Mouse (Mus musculus) thymus, adult 2 months (tissue): ENCODE data around the gene Limd1.

ENCODE experiments used
- CTCF ChIP-seq: fragments of 200-500 bp; IDR thresholded peaks from 2 replicates; pipeline ENCODE4 v1.5.1; 2012; ENCODE audit warnings: mild to moderate bottlenecking, control low read depth, low read length, moderate library complexity, borderline replicate concordance; ENCODE audit not compliant: control insufficient read depth, poor library complexity, insufficient read depth; ENCODE audit errors: extremely low read depth
- POLR2A ChIP-seq: fragments of 200-500 bp; IDR thresholded peaks from 2 replicates; pipeline ENCODE4 v1.6.1; 2012; ENCODE audit warnings: mild to moderate bottlenecking, low read length, control low read depth, moderate library complexity; ENCODE audit not compliant: control insufficient read depth, poor library complexity, insufficient read depth; ENCODE audit errors: extremely low read depth

GRCm38 (mm10) chr9:123506270-123507146 is 28.0 kb downstream of the Limd1 start:
- TF ChIP-seq CTCF (no peak), POLR2A (no peak)
